In genomic region chr6:116405715-116406114, GRCm38 (mm10) we compare ENCODE assay signal across 16 mouse cellular contexts. TPM values are rescaled to one million over a fixed set of nuclear protein-coding genes. Genes with fewer than 3 reads are reported as not detected.
A peak's percentile ranks its signal among the peaks of the same experiment; 100 is the strongest.
DNase-seq lines count a peak whose midpoint lies in the region; ATAC-seq and TF ChIP-seq lines count a peak whose summit lies in the region.
"Had no signal": no experiment of that assay in that cellular context is flagged by ENCODE, and none has a peak within 500 bp of the region (broad histone marks: within the 10 kb centered on the region; RNA-seq: fewer than 3 reads in every experiment).

No protein-coding gene starts in this region.

- H3K4me3 ChIP-seq in layer of hippocampus, adult 2 months, result no peak overlapping the region
- H3K4me3 ChIP-seq in hindbrain, embryonic 15.5 days, result no peak overlapping the region
- H3K4me3 ChIP-seq in midbrain, postnatal 0 days (ENCODE audit: low read depth, low read length), result no peak overlapping the region
- H3K4me3 ChIP-seq: heart, embryonic 10.5 days; liver, embryonic 13.5 days had no signal

- POLR2A ChIA-PET in Patski (lab: Charles Lee), result no interaction called here

- H3K4me1 ChIP-seq in hindbrain, embryonic 15.5 days (replicated peaks), result peaks cover 24% of the 10 kb centered on the region
- no peaks in the 10 kb centered on the region for H3K4me1 ChIP-seq in midbrain, postnatal 0 days (ENCODE audit: insufficient read depth, low read length)
- H3K4me1 ChIP-seq: liver, embryonic 13.5 days had no signal

- no peak for DNase-seq in layer of hippocampus, adult 2 months (ENCODE audit: low spot score in 2 of 2)
- no peak for DNase-seq in layer of hippocampus, adult 11-12 months (ENCODE audit: low spot score)
- no peak for DNase-seq in Patski (ENCODE audit: low read depth, low spot score)
- no peak for DNase-seq in midbrain, postnatal 0 days (ENCODE audit: low spot score)
- no peak for DNase-seq in thymus, adult 18-20 months
- DNase-seq in left cerebral cortex, adult 9 months (ENCODE audit: low spot score in 2 of 2), result no peak
- DNase-seq: adrenal gland, postnatal 14 days; cerebellum, postnatal 14 days; gastrocnemius, postnatal 36 days; heart, postnatal 14 days; kidney, adult 11 months; kidney, postnatal 14 days; liver, embryonic 13.5 days had no signal

- peak; percentile 38 for ATAC-seq in Patski
- no peak for ATAC-seq in hindbrain, embryonic 15.5 days (ENCODE audit: low FRiP score, low read depth)
- no peak for ATAC-seq in midbrain, postnatal 0 days (ENCODE audit: low FRiP score)

- WGBS in hindbrain, embryonic 15.5 days, result 64% methylated on average over 5 of the region's 5 CpGs
- WGBS in midbrain, postnatal 0 days, result 67% methylated on average over 5 of the region's 5 CpGs

- no peak overlapping the region for H3K9ac ChIP-seq in hindbrain, embryonic 15.5 days
- H3K9ac ChIP-seq in midbrain, postnatal 0 days (replicated peaks; ENCODE audit: low read length, poor library complexity, severe bottlenecking), result no peak overlapping the region
- H3K9ac ChIP-seq: liver, embryonic 13.5 days had no signal

- TF ChIP-seq CTCF in layer of hippocampus, adult 2 months (conservative IDR thresholded peaks at IDR 0.05), result no peak
- no peak for TF ChIP-seq CTCF in Patski (IDR thresholded peaks at IDR 0.05)
- no peak for TF ChIP-seq CTCF in midbrain, postnatal 0 days (IDR thresholded peaks at IDR 0.05)

- H3K27ac ChIP-seq in layer of hippocampus, adult 2 months, result 0 out of 2 replicates have a peak overlapping the region, but pooled peaks have one; percentile 6
- H3K27ac ChIP-seq in hindbrain, embryonic 15.5 days (replicated peaks), result peak overlapping the region; percentile 40
- 0 out of 2 replicates have a peak overlapping the region, but pooled peaks have one; percentile 7 for H3K27ac ChIP-seq in midbrain, postnatal 0 days (ENCODE audit: low read depth, low read length)
- H3K27ac ChIP-seq: heart, embryonic 10.5 days; liver, embryonic 13.5 days had no signal

- no peaks in the 10 kb centered on the region for H3K27me3 ChIP-seq in Patski
- H3K27me3 ChIP-seq in hindbrain, embryonic 15.5 days, result no peaks in the 10 kb centered on the region
- no peaks in the 10 kb centered on the region for H3K27me3 ChIP-seq in midbrain, postnatal 0 days (ENCODE audit: insufficient read depth, low read length)
- H3K27me3 ChIP-seq: CH12.LX; liver, embryonic 13.5 days had no signal

- H3K9me3 ChIP-seq in hindbrain, embryonic 15.5 days, result no peaks in the 10 kb centered on the region
- H3K9me3 ChIP-seq in midbrain, postnatal 0 days (ENCODE audit: low read length), result no peaks in the 10 kb centered on the region
- H3K9me3 ChIP-seq: heart, embryonic 10.5 days; liver, embryonic 13.5 days had no signal

- no peak overlapping the region for H3K4me2 ChIP-seq in hindbrain, embryonic 15.5 days
- no peak overlapping the region for H3K4me2 ChIP-seq in midbrain, postnatal 0 days (ENCODE audit: low read depth, low read length, poor library complexity, severe bottlenecking)
- H3K4me2 ChIP-seq: liver, embryonic 13.5 days had no signal

- in situ Hi-C loops in Patski (cut with MboI; ENCODE audit: low pct_unique_long_range_greater_than_20kb), result loop anchor here (25.0 kb wide), 1 partner anchor 518 kb away; no protein-coding TSS in a partner anchor

- CTCF ChIA-PET in Patski (lab: Charles Lee), result interaction anchor here (1.2 to 1.4 kb wide), 2 partner anchors 14 to 173 kb away, joined by 3 to 5 read pairs; no protein-coding TSS in a partner anchor

- H3K36me3 ChIP-seq in hindbrain, embryonic 15.5 days, result peaks cover 28% of the 10 kb centered on the region
- H3K36me3 ChIP-seq in midbrain, postnatal 0 days (ENCODE audit: insufficient read depth, low read length), result peaks cover 18% of the 10 kb centered on the region

RNA-seq across cellular contexts. Expression of gene Alox5, which starts 55.3 kb away (rescaled TPM):
- total RNA-seq in layer of hippocampus, adult 2 months (2021), result 1 to 10 TPM in 1 of 2 experiments, under 1 TPM in 1; 0.77 to 1.0 TPM
- not detected for polyA plus RNA-seq in Patski (2021)
- polyA plus RNA-seq in hindbrain, embryonic 15.5 days (2015; fragmentation: Nextera tagmentation; extraction: Ambion mirVana), result 0.56 and 0.75 TPM in 2 replicates
- total RNA-seq in midbrain, postnatal 0 days (2014; rRNA removed), result 0.57 and 1.6 TPM in 2 replicates
- 0.48 and 0.74 TPM in 2 replicates for polyA plus RNA-seq in midbrain, postnatal 0 days (2015; fragmentation: Nextera tagmentation; extraction: Ambion mirVana)
- total RNA-seq: CH12.LX had no signal
